Mouse (Mus musculus): ENCODE measurements around the gene Hivep2. TPM values are rescaled to one million over a fixed set of nuclear protein-coding genes. Genes with fewer than 3 reads are reported as not detected.

The Hivep2 gene
- total RNA-seq, 2 experiments from 2014 or later: 287 to 310 TPM

DNA sequence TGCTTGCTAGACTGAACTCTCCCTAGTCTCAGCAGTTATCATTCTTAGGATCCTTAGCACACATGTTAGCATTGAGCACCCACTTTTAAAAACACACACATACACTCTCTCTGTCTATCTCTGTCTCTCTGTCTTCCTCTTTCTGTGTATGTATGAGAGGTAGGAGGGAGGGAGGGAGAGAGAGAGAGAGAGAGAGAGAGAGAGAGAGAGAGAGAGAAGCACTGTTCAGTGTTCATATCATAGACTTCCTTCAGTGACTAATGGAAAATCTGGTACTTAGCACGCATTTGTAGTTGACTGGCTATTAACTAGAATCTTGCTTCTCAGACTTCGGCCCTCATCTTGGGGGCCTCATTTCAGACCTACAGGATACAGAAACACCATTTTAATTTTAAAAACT lies 93.7 kb downstream of the Hivep2 start:
- no peak for DNase-seq (ENCODE audit: low spot score in 2 of 2)
- intact Hi-C loops (cut with DNase I): no loop called here

DNA sequence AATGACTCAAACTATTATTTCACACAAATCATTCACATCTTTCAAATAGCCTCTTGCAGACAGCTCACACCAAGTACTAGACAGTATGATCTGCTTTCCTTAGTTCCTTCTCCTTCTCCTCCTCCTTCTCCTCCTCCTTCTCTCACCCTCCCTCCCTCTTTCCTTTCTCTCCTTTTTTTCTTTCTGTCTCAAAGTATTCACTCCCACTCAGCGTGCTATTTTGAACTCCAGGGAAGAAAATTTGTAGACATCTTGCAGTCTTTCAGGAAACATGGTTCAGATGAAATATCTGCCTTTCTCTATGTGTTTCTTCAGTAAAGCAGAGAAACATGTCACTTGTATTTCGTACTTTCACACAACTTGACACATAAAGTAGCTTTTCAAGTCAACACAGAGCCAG lies 94.4 kb downstream of the Hivep2 start:
- intact Hi-C loops (cut with DNase I): no loop called here

DNA sequence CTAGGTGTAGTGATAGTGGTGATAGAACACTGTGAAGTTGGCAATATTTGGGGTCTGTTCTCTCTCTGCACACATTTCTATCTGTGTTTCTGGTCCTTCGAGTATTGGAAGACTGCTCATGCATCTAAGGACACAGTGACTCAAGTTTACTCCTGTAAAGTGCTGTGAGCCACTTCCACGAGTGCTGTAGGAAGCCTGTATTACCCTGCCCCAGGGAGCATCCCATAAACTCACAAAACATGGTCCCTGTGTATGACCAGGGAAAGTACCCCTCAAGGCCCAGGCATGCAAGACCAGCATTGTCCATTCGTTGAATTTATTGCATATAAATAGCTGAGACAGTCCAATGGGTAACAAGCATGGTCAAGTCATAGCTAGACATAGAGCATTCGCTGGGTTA lies 97.4 kb downstream of the Hivep2 start:
- no peak for DNase-seq (ENCODE audit: low spot score in 2 of 2)
- intact Hi-C loops (cut with DNase I): no loop called here

More for the DNA sequence above, 94.4 kb downstream of the Hivep2 start:
- DNase-seq (ENCODE audit: low spot score in 2 of 2): no peak

DNA sequence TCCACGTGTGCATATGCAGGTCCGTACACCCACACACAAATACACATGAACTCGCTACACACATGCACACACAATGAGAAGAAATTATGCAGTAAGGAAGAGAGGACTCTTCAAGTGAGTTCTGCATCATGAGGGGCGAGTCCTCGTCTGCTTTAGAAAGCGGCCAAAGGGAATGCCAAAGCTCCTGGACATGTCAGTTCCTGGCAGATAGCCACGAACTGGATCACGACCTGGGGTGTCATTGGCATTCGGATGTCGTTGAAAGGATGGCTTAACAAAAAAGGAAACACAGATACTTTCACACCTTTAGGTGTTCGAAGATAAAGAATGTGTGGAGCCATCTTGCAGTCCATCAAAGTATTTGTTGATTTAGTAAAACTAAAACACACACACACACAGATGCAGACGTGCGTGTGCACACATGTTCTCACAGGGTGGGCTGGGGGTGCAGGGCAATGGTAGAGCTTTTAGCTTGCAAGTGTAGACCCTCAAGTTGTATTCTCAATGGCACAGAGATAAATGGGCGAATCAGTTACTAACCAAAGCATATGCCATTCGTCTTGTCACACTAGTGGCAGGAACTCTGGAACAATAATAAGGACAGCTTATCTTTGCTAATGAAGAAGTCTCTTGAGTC lies 99.0 kb downstream of the Hivep2 start:
- DNase-seq (ENCODE audit: low spot score in 2 of 2): no peak
- intact Hi-C loops (cut with DNase I): no loop called here

DNA sequence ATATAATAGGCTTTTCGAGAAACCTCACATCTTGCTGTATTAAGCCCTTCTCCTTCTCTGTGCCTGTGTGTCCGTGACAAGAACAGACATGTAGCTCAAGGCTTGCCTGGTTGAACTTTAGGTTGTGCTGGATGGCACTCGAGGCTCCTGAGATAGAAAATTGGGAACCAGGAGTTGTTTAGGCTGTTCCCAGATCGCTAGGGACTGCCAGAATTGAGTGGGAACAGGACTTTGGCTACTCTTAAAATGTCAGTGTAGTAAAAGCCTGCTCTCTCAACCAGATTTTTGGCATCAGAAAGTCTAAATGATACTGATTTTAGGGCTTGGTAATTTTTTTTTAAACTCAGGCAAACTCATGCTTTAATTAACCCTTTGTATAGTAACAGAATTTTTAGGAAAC lies 101.9 kb downstream of the Hivep2 start:
- DNase-seq (ENCODE audit: low spot score in 2 of 2): no peak
- intact Hi-C loops (cut with DNase I): no loop called here

DNA sequence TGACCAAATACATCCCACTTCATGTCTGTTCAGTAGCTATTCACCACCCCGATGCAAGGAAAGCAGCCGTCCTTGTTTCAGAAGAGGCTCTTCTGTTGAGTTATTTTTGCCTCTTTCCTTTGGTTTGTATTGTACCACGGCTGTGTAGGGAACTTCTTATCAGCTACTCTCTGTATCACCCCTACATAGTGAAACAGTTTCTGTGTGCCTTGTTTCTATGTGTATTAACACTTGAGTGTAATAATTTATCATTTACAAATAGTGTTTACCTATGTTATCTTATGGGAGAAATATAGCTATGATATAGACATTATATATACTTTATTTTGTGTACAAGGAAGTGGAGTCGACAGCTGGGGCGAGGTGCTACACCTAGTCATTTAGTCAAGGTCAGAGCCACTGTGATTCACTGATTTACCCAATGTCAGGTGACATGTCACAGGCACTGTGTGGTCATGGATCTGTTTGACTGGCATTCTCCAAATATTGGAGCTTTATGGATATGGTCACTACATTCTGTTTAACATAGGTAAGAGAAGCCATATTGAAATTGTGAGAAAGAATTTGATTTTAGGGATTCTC lies 104.7 kb downstream of the Hivep2 start:
- no peak for DNase-seq (ENCODE audit: low spot score in 2 of 2)
- intact Hi-C loops (cut with DNase I): no loop called here

DNA sequence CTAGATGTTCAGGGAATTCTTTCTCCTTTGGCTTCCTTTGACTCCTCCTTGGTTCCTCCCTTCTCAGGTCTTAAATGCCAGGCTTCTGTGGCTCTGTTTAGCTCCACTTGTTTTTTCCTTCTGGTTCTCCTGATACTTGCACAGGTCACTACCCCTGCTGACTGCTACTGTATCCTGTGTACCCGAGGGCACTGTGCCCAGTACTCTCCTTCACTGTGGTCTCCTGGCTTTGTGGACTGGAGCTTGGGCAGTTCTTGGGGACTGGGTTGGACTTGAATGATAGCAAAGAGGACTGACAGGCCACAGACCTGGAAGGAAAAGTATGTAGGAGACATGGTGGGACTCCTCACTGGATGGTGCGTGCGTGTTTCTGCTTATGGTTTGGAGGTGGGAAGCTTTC lies 106.6 kb downstream of the Hivep2 start:
- no peak for DNase-seq (ENCODE audit: low spot score in 2 of 2)
- intact Hi-C loops (cut with DNase I): no loop called here

DNA sequence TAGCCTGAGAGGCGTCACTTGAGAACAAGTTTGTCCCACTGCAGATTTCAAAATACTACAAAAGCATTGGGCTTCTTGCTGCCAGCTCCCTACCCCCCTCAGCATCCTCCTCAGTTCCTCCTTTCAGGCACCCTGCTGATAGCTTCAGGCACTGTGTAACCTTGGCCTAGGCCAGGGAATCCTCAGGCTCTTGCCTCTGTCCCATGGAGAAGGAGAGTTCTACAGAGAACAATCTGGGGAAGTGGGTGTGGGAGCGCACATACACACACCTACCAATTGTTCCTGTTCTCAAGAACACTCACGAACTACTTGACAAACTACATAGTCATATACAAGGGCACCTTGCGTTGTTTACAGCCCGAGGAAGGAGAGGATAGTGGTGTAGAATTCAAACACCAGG lies 109.9 kb downstream of the Hivep2 start:
- no peak for DNase-seq (ENCODE audit: low spot score in 2 of 2)
- intact Hi-C loops (cut with DNase I): no loop called here

DNA sequence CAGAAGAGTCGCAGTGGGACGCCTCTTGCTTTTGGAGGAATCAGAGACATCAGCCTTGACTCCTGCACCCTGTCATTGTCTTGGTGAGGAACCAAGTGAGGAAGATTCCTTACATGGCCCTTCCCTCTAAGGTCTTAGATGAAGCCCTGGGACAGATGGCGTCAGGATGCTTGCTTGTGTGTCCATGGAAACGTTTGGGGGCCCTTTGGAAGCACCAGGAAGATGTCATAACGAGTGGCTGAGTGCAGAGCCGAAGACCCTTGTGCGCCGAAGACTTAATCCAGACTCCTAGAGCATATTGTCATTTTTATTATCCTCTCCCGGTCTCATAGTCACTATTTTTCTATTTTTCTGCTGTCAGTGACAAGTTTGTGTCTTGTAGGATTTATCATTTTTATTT lies 111.0 kb downstream of the Hivep2 start:
- DNase-seq (ENCODE audit: low spot score in 2 of 2): no peak
- intact Hi-C loops (cut with DNase I): no loop called here

DNA sequence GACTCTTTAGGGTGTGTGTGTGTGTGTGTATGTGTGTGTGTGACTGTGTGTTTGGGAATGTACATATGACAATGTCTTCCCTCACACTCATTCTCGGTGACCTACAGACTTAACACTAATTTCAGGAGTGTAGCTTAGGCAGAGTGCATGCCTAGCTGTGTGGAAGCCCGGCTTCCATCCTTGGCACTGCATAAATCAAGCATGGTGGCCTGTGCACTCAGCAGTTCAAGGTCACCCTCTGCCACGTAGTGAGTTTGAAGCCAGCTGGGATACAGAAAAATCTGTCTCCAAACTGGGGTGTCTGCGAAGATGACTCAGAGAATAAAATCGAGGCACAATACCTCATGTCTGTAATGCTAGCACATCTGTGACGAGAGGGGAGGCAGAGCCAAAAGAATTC lies 115.0 kb downstream of the Hivep2 start:
- DNase-seq (ENCODE audit: low spot score in 2 of 2): no peak
- intact Hi-C loops (cut with DNase I): loop anchor here (5.0 kb wide), 1 partner anchor 99 kb away; no protein-coding TSS in a partner anchor

DNA sequence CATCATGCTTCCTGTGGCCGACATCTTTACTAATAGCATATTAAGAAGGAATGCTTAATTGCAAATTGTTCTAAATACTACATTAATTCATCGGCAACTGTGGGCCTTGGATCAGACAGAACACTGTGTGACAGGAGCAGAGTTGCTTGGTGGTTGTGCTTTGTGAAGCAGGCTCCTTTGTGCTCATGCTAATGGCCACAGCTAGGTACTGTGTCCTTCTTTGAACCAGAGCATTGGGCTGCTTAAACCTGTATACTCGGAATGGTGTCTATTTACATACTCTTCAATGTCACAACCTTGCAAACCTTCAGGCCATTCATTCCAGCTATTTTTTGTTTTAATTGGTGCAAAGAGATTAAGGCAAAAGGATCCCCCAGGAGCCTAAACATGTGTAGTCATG lies 115.9 kb downstream of the Hivep2 start:
- intact Hi-C loops (cut with DNase I): loop anchor here (5.0 kb wide), 1 partner anchor 100 kb away; no protein-coding TSS in a partner anchor
- no peak for DNase-seq (ENCODE audit: low spot score in 2 of 2)

DNA sequence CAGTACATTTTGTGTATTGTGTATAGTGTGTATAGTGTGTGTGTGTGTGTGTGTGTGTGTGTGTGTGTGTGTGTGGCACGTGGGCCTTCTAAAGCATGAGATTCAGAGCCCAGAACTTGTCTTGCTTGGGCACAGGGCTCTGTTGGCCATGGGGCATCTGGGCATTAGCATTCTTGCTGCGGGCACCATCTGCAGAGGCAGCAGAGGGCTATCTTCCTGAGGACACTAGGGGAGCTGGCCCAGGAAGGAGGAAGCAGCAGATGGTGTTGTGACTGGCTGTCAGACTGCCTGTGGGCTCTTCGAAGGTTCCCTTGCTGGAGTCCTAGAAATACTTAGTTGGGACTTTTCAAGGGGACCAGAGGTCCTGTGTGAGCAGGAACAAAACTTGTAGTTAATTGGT lies 116.4 kb downstream of the Hivep2 start:
- DNase-seq (ENCODE audit: low spot score in 2 of 2): no peak
- intact Hi-C loops (cut with DNase I): loop anchor here (5.0 kb wide), 1 partner anchor 100 kb away; no protein-coding TSS in a partner anchor

DNA sequence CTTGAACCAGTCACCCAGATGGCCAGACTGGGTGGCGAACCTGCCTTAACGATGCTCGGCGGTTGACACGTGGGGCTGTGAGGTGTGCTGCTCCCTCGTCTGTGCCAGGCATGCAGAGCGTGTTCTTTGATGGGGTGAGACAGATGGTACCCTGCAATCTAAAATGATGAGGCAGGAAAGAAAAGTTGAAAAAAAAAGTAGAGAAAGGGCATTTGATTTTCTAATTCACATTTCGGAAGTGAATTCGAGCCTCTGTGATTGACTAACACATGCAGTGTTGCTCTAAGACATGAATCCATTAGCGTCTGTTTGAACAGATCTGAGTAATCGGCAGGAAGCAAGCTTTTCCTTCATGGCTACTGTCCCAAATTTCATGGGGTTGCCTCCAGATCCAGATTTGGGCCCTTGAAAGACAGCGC lies 119.4 kb downstream of the Hivep2 start:
- intact Hi-C loops (cut with DNase I): loop anchor here (5.0 kb wide), 1 partner anchor 118 kb away; the partner anchor contains the start of gene Hivep2
- DNase-seq (ENCODE audit: low spot score in 2 of 2): no peak

DNA sequence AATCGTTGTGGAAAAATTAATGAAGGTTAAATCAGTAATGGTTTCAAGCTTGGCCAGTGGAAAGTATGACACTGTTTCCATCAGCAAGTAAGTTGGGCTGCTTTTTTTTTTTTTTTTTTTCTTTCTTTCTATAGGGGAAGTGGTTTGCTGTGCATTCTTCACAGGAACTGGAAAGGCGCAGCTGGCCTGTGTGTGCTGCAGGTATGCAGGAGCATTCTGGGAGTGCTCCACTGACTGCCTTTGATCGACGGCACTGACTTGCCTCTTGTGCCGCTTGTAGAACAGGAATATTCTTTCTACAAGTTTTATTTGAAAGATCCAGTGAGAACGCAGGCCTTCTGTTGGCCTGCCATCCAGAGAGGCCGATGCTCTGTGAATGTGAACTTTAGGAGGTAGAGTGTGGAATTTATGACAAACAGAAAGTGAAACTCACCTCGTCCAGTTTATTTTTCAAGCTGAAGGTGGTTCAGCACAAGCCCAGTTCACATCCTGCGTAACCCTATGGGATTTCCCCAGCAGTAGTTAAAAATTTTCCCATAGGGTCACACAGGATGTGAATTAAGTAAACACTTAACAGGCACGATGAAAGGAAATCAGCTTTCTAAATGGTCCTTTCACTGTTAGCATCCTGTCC lies 120.1 kb downstream of the Hivep2 start:
- intact Hi-C loops (cut with DNase I): loop anchor here (5.0 kb wide), 1 partner anchor 119 kb away; the partner anchor contains the start of gene Hivep2
- no peak for DNase-seq (ENCODE audit: low spot score in 2 of 2)

DNA sequence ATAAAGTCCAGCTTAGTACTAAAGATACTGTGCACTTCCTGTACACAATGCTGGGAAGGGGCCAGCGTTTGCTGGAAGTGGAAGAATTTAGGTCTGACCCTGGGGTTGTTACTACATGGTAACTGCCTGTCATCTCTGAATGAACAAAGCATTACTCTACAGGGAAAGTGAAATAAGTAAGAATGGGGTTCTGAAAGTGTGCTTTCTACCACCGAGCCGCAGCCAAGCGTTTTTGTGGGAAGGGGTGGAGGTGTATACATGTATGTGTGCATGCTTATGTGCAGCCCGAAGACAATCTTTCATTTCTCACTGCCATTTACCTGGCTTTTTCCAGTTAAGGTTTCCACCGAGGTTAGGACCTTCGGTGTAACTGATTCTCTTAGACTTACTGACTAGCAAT lies 121.4 kb downstream of the Hivep2 start:
- DNase-seq (ENCODE audit: low spot score in 2 of 2): no peak
- intact Hi-C loops (cut with DNase I): loop anchor here (5.0 kb wide), 1 partner anchor 120 kb away; the partner anchor contains the start of gene Hivep2

DNA sequence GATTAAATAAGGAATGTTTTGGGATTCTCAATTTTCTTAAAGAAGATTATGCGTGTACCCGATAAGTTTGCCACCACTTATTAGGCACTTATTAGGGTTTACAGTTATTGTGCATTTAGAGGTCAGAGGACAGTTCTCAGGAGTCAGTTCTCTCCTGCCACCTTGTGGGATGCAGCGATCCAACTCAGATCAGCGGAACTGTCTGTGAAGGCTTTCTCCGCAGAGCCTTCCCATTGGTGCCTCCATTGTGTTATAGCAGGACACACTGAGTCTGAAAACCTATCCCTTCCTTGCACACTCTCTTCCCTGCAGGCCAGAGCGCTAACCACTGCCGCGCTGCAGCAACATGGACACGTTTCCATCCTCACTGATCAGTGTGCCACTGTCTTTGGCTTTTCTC lies 123.6 kb downstream of the Hivep2 start:
- DNase-seq (ENCODE audit: low spot score in 2 of 2): no peak
- intact Hi-C loops (cut with DNase I): loop anchor here (5.0 kb wide), 1 partner anchor 122 kb away; the partner anchor contains the start of gene Hivep2

DNA sequence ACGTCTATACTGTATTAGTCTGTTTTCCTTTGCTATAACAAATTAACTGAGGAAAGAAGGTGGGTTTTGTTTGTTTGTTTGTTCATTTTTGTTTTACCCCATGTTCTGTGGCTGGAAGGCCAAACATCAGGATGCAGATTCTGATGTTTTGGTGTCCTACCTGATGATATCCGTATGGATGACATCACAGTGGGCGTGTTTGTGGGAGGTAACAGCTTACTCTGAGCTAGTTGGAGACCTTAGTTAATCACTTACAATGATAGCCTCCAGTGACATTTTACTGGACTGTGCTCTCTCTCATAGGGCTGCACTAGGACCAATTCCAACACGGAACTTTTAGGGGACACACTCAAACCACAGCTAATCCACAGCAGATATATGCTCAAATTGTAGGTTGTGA lies 128.2 kb downstream of the Hivep2 start:
- DNase-seq (ENCODE audit: low spot score in 2 of 2): no peak
- intact Hi-C loops (cut with DNase I): no loop called here

DNA sequence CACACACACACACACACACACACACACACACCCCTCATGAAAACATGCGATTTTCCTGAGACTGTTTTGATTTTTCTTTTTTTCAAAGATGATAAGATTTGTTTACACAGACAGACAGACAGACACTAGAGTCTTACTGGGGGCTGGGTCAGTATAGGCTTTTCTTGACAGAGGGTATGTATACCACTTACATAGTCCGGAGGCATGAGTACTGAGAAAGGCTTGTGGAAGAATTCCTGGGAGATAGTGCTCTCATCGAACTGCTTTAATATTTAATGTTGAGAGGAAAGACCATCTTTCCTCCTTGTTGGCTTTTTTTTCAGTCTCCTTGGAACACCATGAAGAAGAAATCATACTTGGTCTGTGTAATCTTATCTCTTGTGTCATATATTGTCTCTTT lies 130.2 kb downstream of the Hivep2 start:
- DNase-seq (ENCODE audit: low spot score in 2 of 2): no peak
- intact Hi-C loops (cut with DNase I): no loop called here

DNA sequence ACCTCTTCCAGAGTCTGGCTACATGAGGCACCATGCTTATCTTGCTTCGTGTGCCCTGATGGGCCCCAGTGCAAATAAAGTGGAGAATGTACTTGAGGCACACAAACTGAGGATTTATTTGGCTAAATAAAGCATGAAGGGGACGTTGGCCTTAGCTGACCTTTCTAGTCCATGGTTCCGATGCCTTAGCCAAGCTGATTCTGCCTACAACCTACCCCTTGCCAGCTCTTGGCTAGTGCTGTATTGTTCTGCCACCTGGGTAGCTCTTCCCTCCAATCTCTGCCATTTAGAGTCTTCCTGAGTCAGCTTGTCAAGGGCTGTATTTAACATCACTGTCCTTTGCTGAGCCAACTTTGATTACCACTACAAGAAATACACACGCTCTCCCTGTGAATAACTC lies 133.3 kb downstream of the Hivep2 start:
- intact Hi-C loops (cut with DNase I): no loop called here
- no peak for DNase-seq (ENCODE audit: low spot score in 2 of 2)

DNA sequence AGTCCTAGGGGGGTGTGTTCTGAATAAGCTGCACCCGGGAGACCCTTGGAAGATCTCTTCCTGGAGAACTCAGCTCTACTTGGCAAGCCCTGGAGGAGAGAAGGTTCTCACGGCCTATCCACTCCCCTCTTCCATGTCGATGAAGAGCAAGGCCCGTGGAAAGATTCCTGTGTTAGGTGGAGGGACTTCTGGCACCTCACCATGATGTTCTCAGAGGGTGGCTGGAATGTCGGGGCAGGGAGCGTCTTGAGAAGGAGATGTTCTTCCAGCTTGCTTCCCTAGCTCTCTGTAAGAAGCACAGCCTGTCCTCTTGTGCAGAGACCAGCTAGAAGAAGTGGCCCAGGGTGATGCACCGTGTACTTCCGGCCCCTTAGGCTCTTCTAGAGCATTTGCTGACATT lies 134.2 kb downstream of the Hivep2 start:
- intact Hi-C loops (cut with DNase I): no loop called here
- DNase-seq (ENCODE audit: low spot score in 2 of 2): no peak

DNA sequence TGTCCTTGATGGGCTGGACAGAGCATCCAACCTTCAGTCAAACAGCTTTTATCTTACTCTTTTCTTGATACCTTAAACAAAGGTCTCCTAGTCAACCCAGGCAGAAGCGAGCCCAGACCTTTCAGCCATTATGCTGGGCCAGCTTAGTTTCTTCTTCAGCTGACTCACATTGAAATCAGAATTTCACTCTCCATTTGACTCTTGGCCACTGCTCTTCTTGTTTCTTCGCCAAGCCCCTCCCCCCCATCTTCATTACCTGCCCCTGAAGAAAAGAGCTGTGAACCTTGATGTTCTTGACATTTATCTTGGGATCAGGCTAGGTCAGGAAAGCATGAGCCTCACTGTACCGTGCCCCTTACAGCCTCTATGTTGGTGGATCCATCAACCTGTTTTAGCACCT lies 135.0 kb downstream of the Hivep2 start:
- DNase-seq (ENCODE audit: low spot score in 2 of 2): no peak
- intact Hi-C loops (cut with DNase I): no loop called here

All from left cerebral cortex, postnatal 14 days (tissue).